Mouse (Mus musculus) heart, embryonic 13.5 days (tissue): ENCODE data around the gene Grb2. TPM values are rescaled to one million over a fixed set of nuclear protein-coding genes. Genes with fewer than 3 reads are reported as not detected.

Experiments used
- ATAC-seq: fragments of 200-750 bp; cut with Nextera tagmentation; 2 replicates; pipeline ENCODE4 v1.8.0; 2017; ENCODE audit warnings: moderate TSS enrichment; ENCODE audit not compliant: insufficient number of reproducible peaks, low FRiP score, low TSS enrichment; ENCODE audit errors: extremely low read depth
- H3K27ac ChIP-seq: fragments of 300-500 bp; sonication (generic); replicated peaks from 2 replicates; pipeline ENCODE4 v1.5.1; 2015; ENCODE audit warnings: moderate library complexity, mild to moderate bottlenecking, inconsistent platforms
- H3K27me3 ChIP-seq: fragments of 300-500 bp; sonication (generic); replicated peaks from 2 replicates; pipeline ENCODE4 v1.6.1; 2015; ENCODE audit warnings: mild to moderate bottlenecking, inconsistent platforms
- H3K36me3 ChIP-seq: fragments of 300-500 bp; sonication (generic); 2 replicates; pipeline ENCODE4 v1.6.1; 2015; ENCODE audit warnings: mild to moderate bottlenecking, inconsistent platforms
- H3K4me1 ChIP-seq: fragments of 300-500 bp; sonication (generic); 2 replicates; pipeline ENCODE4 v1.6.1; 2015; ENCODE audit warnings: inconsistent platforms
- H3K4me2 ChIP-seq: fragments of 300-500 bp; sonication (generic); 2 replicates; pipeline ENCODE4 v1.6.1; 2015; ENCODE audit warnings: inconsistent platforms, mild to moderate bottlenecking, moderate library complexity
- H3K4me3 ChIP-seq: fragments of 300-500 bp; sonication (generic); 2 replicates; pipeline ENCODE4 v1.5.1; 2015; ENCODE audit warnings: moderate library complexity, mild to moderate bottlenecking, inconsistent platforms
- H3K9ac ChIP-seq: fragments of 300-500 bp; sonication (generic); 2 replicates; pipeline ENCODE4 v1.6.1; 2015; ENCODE audit warnings: inconsistent platforms, mild to moderate bottlenecking, moderate library complexity
- H3K9me3 ChIP-seq: fragments of 300-500 bp; sonication (generic); 2 replicates; pipeline ENCODE4 v1.6.1; 2016; ENCODE audit warnings: inconsistent platforms
- WGBS: fragments of 180-500 bp; shearing (Covaris S2); methylation state at CpG from one replicate; pipeline ENCODE4 v1.1.7; 2015; ENCODE audit warnings: mixed read lengths; 5-methylcytosine and 5-hydroxymethylcytosine counted together
- polyA plus RNA-seq: library from polyadenylated mRNA; unstranded; fragments of >200 nt; fragmentation: Nextera tagmentation; extraction: Ambion mirVana; gene quantifications from 2 replicates; pipeline ENCODE4 v1.2.1, GENCODE M21; 2015

Grb2 gene
- polyA plus RNA-seq, 1 experiment from 2014 or later: 90.0 TPM

DNA sequence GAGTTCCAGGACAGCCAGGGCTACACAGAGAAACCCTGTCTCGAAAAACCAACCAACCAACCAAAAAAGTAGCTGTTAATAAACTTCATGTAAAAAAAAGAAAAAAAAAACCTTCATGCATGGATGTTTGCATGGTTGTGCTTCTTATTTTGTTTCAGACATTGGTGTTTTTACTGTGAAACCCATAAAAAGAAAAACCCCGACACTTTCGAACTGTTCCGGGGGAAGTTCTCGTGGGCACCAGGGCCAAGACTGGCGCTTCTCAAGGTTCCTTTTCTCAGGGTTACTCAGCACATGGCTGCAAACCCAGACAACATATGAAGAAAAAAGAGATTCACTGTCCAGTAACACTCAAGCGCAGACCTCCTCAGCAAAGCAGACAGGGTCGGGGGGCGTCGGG lies 75.5 kb downstream of the Grb2 start:
- no peak overlapping the region for H3K27ac ChIP-seq
- no peak for ATAC-seq
- no peak overlapping the region for H3K4me3 ChIP-seq
- H3K4me2 ChIP-seq: no peak overlapping the region
- no peak overlapping the region for H3K9ac ChIP-seq
- H3K36me3 ChIP-seq: no peaks in the 10 kb centered on the region
- no peaks in the 10 kb centered on the region for H3K4me1 ChIP-seq
- 77% methylated on average over 10 of the region's 10 CpGs for WGBS
- H3K27me3 ChIP-seq: no peaks in the 10 kb centered on the region
- H3K9me3 ChIP-seq: no peaks in the 10 kb centered on the region

DNA sequence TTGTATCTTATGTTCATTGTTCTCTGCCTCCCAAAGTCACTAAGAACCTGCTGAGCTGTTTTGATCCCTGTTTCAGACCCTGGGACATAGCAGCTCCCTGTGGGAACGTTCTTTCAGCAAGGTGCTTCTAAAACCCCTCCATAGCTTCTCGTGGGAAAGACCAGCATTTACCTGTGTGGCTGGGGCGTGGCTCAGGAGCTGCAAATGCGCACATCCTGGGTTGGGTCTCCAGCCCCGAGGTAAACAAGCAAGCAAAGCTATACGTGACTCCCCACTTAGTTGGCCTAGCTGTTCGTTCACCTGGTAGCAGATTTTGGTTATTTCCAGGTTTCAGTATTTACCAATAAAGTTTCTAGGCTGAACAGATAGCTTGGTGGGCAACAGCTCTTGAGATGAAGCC lies 76.2 kb downstream of the Grb2 start:
- ATAC-seq: no peak
- Histone ChIP-seq H3K36me3 (no peaks in the 10 kb centered on the region), H3K4me2 (no peak overlapping the region), H3K9me3 (no peaks in the 10 kb centered on the region), H3K27ac (no peak overlapping the region), H3K4me3 (no peak overlapping the region), H3K4me1 (peaks cover 4% of the 10 kb centered on the region), H3K27me3 (no peaks in the 10 kb centered on the region), H3K9ac (no peak overlapping the region)
- WGBS: 71% methylated on average over 7 of the region's 7 CpGs

DNA sequence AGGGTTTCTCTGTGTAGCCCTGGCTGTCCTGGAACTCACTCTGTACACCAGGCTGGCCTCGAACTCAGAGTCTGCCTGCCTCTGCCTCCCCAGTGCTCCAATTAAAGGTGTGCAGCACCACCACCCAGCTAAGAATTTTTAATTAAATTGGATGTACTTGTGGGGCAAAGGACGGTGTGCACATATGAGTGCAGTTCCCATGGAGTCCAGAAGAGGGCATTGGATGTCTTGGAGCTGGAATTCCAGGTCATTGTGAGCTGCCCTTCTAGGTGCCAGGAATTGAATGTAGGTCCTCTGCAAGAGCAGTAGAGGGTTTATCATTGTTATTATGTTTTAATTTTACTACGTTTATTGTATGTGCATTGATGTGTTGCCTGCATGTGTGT lies 76.9 kb downstream of the Grb2 start:
- H3K27ac ChIP-seq: no peak overlapping the region
- H3K4me1 ChIP-seq: peaks cover 9% of the 10 kb centered on the region
- H3K36me3 ChIP-seq: no peaks in the 10 kb centered on the region
- WGBS: 16% methylated on average over 3 of the region's 3 CpGs
- no peak for ATAC-seq
- H3K27me3 ChIP-seq: no peaks in the 10 kb centered on the region
- no peak overlapping the region for H3K9ac ChIP-seq
- H3K4me2 ChIP-seq: no peak overlapping the region
- no peaks in the 10 kb centered on the region for H3K9me3 ChIP-seq
- no peak overlapping the region for H3K4me3 ChIP-seq

DNA sequence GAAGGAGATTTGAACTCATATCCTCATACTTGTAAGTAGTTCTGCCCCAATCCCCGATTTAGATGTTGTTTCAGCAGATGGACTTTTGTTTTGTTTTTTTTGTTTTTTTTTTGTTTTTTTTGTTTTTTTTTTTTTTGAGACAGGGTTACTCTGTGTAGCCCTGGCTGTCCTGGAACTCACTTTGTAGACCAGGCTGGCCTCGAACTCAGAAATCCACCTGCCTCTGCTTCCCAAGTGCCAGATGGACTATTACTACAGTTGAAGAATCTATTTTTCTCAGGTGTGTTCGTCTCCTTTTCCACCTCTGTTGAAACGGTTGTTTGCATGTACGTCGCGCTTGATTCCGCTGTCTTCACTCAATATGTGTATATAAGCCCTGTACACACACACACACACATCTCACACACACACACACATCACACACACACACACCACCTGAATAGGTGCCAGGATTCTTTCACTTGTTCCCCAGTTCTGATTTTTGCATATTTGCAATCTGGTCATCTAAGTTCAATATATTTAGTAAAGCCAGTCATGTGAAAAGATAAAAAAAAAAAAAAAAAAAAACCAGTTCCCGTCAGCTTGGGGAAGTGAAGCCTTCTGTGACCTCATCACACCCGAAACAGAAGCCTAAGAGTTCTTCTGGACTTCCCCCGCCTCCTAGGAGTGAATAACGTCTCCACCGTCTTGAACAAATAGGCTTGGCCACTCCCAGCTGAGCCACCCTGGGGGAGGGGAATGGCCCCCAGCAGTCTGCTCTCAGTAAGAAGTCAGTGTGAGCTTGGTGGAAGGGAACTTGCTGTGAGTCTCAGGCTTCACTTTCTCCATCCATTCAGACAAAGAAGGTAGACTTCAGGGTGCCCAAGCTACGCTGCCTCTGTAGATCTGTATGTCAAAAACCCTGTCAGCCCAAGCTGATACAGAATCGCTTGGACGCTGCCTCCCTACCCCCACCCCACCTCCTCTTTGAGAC lies 77.6 kb downstream of the Grb2 start:
- Histone ChIP-seq H3K9me3 (no peaks in the 10 kb centered on the region), H3K4me3 (no peak overlapping the region), H3K36me3 (no peaks in the 10 kb centered on the region), H3K4me1 (peaks cover 9% of the 10 kb centered on the region), H3K4me2 (no peak overlapping the region; the same call in 1 of the 2 replicates), H3K27ac (no peak overlapping the region), H3K9ac (peak overlapping the region; percentile 50; the same call in 1 of the 2 replicates), H3K27me3 (no peaks in the 10 kb centered on the region)
- WGBS: 43% methylated on average over 16 of the region's 16 CpGs
- ATAC-seq: no peak

DNA sequence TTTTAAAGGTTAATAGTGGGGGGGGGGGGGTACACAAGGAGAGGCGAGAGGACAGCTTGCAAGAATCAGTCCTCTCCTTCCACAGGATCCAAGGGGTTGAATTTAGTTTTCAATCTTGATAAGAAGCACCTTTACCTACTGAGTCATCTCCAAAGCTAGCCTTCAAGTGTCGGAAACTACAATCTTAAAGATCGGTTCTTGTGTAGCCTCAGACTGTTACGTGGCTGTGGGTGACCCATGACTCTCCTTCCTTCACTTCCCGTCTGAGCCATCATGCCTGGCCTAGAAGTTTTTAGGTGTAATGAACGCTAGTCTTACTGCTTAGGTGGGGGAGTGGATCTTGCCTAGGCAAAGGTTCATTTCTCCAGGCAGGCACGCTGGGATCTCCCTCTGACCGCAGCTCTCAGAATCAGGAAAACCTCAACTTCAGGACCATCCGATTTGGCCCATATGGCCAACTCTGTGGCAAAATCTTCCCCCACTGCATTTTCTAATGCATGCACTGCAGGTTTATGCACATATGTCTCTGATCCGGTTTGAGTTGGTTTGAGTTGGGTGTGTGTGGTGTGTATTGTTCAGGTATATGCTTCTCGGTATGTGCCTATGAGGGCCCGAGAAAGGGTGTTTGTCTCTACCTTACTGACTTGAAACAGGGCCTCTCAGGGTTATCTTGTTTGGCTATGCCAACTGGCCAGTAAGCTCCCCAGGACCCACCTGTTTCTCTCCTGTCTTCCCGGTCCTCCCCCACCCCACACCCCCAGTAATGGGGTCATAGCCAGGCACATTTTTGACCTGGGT lies 78.5 kb downstream of the Grb2 start:
- Histone ChIP-seq H3K36me3 (no peaks in the 10 kb centered on the region), H3K9me3 (no peaks in the 10 kb centered on the region), H3K27me3 (no peaks in the 10 kb centered on the region), H3K27ac (no peak overlapping the region), H3K4me2 (no peak overlapping the region), H3K9ac (no peak overlapping the region), H3K4me1 (peaks cover 9% of the 10 kb centered on the region), H3K4me3 (no peak overlapping the region)
- WGBS: 80% methylated on average over 13 of the region's 13 CpGs
- ATAC-seq: no peak

DNA sequence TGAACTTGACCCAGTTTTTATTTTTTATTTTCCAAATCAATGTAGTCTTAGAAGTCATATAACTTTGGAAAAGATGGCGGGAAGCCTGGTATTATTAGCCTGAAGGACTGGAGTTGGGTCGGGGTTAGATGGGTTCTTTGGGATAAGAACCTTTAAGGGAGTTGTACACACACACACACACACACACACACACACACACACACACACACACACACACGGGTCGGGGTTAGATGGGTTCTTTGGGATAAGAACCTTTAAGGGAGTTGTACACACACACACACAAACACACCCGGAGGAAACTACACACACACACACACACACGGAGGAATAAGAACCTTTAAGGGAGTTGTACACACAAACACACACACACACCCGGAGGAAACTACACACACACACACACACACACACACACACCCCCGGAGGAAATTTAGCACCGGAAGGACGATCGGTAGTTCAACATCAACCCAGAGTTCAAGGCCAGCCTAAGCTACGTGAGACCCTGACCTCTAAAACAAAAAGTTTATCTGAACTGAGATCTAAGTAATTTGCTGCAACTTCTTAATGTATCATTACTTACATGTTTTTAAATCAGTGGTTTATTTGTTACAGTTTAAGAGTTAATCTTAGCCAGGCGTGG lies 79.8 kb downstream of the Grb2 start:
- Histone ChIP-seq H3K36me3 (peaks cover 3% of the 10 kb centered on the region; the same call in 1 of the 2 replicates), H3K4me2 (peak overlapping the region; percentile 95), H3K9me3 (no peaks in the 10 kb centered on the region), H3K27ac (no peak overlapping the region), H3K4me3 (peak overlapping the region; percentile 81), H3K9ac (peak overlapping the region; percentile 75), H3K4me1 (peaks cover 9% of the 10 kb centered on the region), H3K27me3 (no peaks in the 10 kb centered on the region)
- WGBS: 49% methylated on average over 13 of the region's 13 CpGs
- ATAC-seq: no peak

DNA sequence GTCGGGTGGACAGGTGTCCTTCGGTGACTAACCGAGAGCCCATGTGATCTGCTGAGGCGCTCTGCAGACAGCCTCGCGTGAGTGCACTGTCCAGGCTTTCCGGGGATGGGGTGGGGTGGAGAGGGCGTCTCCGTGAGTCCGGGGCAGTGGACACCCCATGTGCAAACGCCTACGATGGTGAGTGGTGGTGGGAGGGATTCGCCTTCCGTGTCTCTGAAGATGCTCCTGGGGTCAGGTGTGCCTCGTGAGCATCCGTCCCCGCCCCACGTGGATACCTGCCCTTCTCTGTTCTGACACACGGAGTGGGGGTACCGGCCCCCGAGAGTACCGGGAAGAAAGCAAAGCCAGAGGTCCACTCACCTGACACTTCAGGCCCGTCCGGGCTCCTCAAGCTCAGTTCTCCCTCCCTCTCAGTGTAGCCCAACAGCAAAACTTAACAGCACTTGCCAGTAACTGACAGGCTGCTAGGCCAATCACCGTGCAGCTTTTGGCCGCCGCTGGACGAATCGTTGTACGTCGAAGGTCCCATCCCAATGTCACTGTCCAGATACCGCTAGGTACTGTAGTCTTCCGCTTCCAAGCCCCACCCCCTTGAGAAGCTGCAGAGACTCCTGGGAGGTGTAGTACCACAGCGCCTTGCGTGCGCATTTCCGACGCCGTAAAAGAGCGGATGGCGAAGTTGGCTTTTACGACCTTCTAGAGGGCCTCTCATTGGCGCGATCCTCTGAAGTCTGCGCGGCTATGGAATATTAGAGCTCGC lies 80.5 kb downstream of the Grb2 start, which contains the start of gene Slc25a19:
Gene Slc25a19, minus strand, starts transcription at position 591 of the 760 bp plus-strand sequence.
- H3K27ac ChIP-seq: peak within 1 kb of the TSS; percentile 77
- peak within 1 kb of the TSS; percentile 95 for H3K4me2 ChIP-seq
- no peaks in the 10 kb centered on the region for H3K27me3 ChIP-seq
- no peaks in the 10 kb centered on the region for H3K9me3 ChIP-seq
- peaks cover 9% of the 10 kb centered on the region for H3K4me1 ChIP-seq
- peaks cover 10% of the 10 kb centered on the region for H3K36me3 ChIP-seq
- H3K9ac ChIP-seq: peak within 1 kb of the TSS; percentile 91
- ATAC-seq: peak; percentile 98
- under 1% methylated on average over 47 of the region's 47 CpGs for WGBS
- peak within 1 kb of the TSS; percentile 81 for H3K4me3 ChIP-seq

DNA sequence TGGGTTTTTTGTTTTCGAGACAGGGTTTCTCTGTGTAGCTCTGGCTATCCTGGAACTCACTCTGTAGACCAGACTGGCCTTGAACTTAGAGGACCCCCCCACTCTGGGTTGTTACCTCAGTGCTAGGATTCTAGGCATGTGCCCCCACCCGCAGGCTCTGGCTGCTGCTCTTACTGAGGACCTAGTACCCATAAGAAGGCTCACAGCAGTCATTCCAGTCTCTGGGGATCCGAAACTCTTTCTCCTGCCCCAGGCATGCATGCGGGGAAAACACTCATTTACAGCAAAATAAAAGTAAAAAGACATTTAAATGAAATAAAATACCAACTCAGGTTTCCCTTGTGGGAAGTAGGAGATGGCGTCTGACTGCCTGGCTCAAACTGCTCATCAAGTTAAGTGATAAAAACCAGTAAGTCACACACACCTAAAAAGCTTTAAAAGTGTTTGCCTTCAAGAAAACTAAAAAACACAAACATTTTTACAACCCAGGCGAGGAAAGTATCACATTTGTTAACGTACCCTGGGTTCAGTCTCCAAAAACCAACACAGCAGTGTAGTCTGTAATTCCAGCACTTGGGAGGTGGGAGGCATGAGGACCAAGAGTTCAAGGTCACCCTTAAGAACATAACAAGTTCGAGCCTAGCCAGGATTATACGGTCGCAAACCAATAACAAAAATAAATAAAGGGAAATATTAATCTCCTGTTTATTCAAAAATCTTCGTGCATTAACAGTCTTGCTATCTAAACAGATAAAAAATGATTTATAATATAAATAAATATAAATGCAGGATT lies 81.4 kb downstream of the Grb2 start:
- peak overlapping the region; percentile 95 for H3K4me2 ChIP-seq
- peaks cover 18% of the 10 kb centered on the region for H3K36me3 ChIP-seq
- peak overlapping the region; percentile 77 for H3K27ac ChIP-seq
- no peaks in the 10 kb centered on the region for H3K9me3 ChIP-seq
- H3K9ac ChIP-seq: peak overlapping the region; percentile 91
- H3K4me1 ChIP-seq: peaks cover 9% of the 10 kb centered on the region
- no peaks in the 10 kb centered on the region for H3K27me3 ChIP-seq
- 47% methylated on average over 11 of the region's 11 CpGs for WGBS
- peak overlapping the region; percentile 81 for H3K4me3 ChIP-seq
- ATAC-seq: no peak

DNA sequence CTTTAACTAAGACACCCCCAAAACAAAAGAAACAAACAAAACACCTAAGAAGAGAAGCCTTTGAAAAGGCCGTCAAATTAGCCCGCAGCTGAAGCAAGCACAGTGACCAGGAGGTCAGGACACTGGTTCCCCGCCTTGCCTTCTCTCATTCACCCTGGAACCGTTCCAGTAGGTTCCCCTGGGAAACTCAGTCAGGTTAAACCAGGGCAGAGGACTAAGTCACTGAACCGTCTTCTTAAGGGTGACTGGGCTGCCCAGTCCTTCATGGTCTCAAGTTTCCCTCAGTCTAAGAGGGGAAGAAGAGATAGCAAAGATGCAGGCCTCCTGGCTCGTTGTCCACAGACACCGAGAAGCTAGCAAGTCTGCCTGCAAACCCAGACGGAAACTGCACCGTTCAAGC lies 82.5 kb downstream of the Grb2 start:
- 75% methylated on average over 9 of the region's 9 CpGs for WGBS
- Histone ChIP-seq H3K4me1 (peaks cover 9% of the 10 kb centered on the region), H3K9me3 (no peaks in the 10 kb centered on the region)

DNA sequence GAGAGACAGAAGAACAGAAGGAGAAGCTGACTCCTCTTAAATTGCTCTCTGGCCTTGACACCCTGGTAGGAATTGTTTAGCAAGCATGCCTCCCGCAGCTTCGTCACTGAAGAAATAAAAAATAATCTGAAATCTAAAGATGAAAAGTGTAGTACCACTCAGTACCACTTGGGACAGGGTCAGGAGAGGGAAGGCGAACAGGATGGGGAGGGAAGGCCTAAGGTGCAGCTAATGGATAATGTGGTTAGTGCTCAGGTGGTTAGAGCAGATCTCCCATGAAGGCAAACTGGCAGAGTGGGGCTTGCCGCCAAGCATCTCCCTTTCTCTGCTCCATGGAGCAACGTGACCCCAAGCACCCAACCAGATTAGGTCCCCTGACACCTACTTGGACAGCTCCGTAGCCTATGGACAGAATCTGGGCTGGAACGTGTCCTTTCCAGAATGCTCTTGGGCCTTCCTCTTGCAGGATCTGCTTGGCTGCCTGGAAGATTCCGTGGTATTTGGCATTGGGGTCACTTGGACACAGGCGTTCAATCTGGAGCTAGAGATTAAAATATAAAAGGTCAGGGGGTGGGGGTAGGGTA lies 84.8 kb downstream of the Grb2 start:
- WGBS: 73% methylated on average over 9 of the region's 9 CpGs
- no peak for ATAC-seq

More for the DNA sequence above, 82.5 kb downstream of the Grb2 start:
- Histone ChIP-seq H3K4me2 (no peak overlapping the region), H3K4me3 (no peak overlapping the region), H3K27me3 (no peaks in the 10 kb centered on the region), H3K36me3 (peaks cover 28% of the 10 kb centered on the region), H3K27ac (no peak overlapping the region), H3K9ac (0 out of 2 replicates have a peak overlapping the region, but pooled peaks have one; percentile 15)
- ATAC-seq: no peak

More for the DNA sequence above, 84.8 kb downstream of the Grb2 start:
- Histone ChIP-seq H3K9ac (no peak overlapping the region), H3K27ac (no peak overlapping the region), H3K4me1 (peaks cover 9% of the 10 kb centered on the region), H3K4me2 (no peak overlapping the region), H3K36me3 (peaks cover 50% of the 10 kb centered on the region), H3K27me3 (no peaks in the 10 kb centered on the region), H3K9me3 (no peaks in the 10 kb centered on the region), H3K4me3 (no peak overlapping the region)
